Mouse (Mus musculus) neural tube, embryonic 11.5 days (tissue): ENCODE measurements at regions not wholly inside any gene's neighbourhood (a gene's known extent, or its start where the extent isn't known, plus 50 kb on each side); places are given as distances from the start of the nearest gene placed in this dataset.

Experiments
- ATAC-seq: fragments of 200-750 bp; cut with Nextera tagmentation; 2 replicates; pipeline ENCODE4 v1.8.0; 2017; ENCODE audit warnings: moderate number of reproducible peaks, mild to moderate bottlenecking, moderate TSS enrichment, moderate library complexity; ENCODE audit not compliant: insufficient read depth, low FRiP score, low TSS enrichment
- DNase-seq: peaks from one replicate; pipeline ENCODE4 v3.0.0-alpha.2; 2015; ENCODE audit warnings: low spot score
- H3K27ac ChIP-seq: fragments of 300-500 bp; sonication (generic); 2 replicates; pipeline ENCODE4 v1.5.1; 2014; ENCODE audit warnings: low read depth, mild to moderate bottlenecking, low read length
- H3K27me3 ChIP-seq: fragments of 300-500 bp; sonication (generic); 2 replicates; pipeline ENCODE4 v1.6.1; 2014; ENCODE audit warnings: mild to moderate bottlenecking, low read length, mixed read lengths; ENCODE audit not compliant: control insufficient read depth, insufficient read depth
- H3K36me3 ChIP-seq: fragments of 300-500 bp; sonication (generic); 2 replicates; pipeline ENCODE4 v1.6.1; 2014; ENCODE audit warnings: mild to moderate bottlenecking, low read length, moderate library complexity, mixed read lengths; ENCODE audit not compliant: control insufficient read depth, insufficient read depth
- H3K4me1 ChIP-seq: fragments of 300-500 bp; sonication (generic); 2 replicates; pipeline ENCODE4 v1.6.1; 2014; ENCODE audit warnings: low read length, mixed read lengths; ENCODE audit not compliant: control insufficient read depth, insufficient read depth
- H3K4me2 ChIP-seq: fragments of 300-500 bp; sonication (generic); 2 replicates; pipeline ENCODE4 v1.6.1; 2014; ENCODE audit warnings: low read depth, mild to moderate bottlenecking, moderate library complexity
- H3K4me3 ChIP-seq: fragments of 300-500 bp; sonication (generic); 2 replicates; pipeline ENCODE4 v1.5.1; 2014; ENCODE audit warnings: low read depth, low read length
- H3K9ac ChIP-seq: fragments of 300-500 bp; sonication (generic); 2 replicates; pipeline ENCODE4 v1.6.1; 2014; ENCODE audit warnings: mild to moderate bottlenecking, low read length
- H3K9me3 ChIP-seq: fragments of 300-500 bp; sonication (generic); 2 replicates; pipeline ENCODE4 v1.6.1; 2016; ENCODE audit warnings: low read length; ENCODE audit not compliant: control insufficient read depth
- WGBS: fragments of 180-500 bp; shearing (Covaris S2); extraction: QIAGEN DNeasy Blood & Tissue Kit; methylation state at CpG from one replicate; pipeline ENCODE4 v1.1.7; 2014; 5-methylcytosine and 5-hydroxymethylcytosine counted together

DNA sequence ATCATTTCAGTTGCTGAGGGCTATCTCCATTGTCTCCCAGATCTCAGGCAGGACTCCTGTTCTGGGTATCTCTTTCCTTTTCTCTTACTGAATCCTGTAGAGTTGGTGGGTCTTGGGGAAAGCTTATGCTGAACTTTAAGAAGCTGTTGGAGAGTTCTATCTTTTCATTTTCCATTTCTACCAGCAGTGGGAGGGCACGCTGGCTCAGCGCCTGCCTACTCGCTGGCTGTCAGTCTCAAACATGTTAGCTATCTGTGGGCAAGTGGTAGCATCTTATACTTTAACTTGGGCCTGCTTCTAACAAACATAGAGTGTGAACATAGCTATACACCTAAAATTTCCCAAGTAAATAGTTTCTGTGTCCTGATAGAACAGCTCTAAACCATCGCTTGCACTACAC lies 125.2 kb upstream of the Pum3 start:
- WGBS: 96% methylated on average over 4 of the region's 4 CpGs
- H3K4me1 ChIP-seq: no peaks in the 10 kb centered on the region
- no peak overlapping the region for H3K27ac ChIP-seq
- ATAC-seq (no peak), DNase-seq (no peak)
- H3K27me3 ChIP-seq: no peaks in the 10 kb centered on the region
- no peak overlapping the region for H3K4me2 ChIP-seq
- H3K9ac ChIP-seq: no peak overlapping the region
- no peak overlapping the region for H3K4me3 ChIP-seq
- no peaks in the 10 kb centered on the region for H3K9me3 ChIP-seq
- H3K36me3 ChIP-seq: no peaks in the 10 kb centered on the region

DNA sequence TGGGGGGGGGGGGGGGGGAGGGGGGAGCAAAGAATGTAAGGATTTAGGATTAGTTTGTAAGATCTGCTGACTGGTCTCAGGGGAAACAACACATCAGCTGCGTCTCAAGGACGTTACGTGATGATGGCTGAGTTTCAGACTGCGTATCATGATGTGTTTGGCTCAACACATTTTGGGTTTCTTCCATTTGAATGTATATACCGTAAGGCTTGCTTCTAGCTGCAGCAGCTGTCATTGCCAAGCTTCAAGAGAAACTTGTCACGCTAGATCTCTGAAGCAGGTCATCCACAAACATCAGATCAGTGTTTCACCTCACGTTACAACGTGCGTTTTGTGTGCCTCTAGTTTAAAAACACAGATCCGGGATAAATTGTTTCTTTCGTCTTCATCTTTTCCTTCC lies 123.6 kb upstream of the Pum3 start:
- Histone ChIP-seq H3K4me3 (no peak overlapping the region), H3K27ac (no peak overlapping the region), H3K4me2 (no peak overlapping the region), H3K36me3 (no peaks in the 10 kb centered on the region), H3K9ac (no peak overlapping the region), H3K4me1 (no peaks in the 10 kb centered on the region), H3K27me3 (no peaks in the 10 kb centered on the region), H3K9me3 (no peaks in the 10 kb centered on the region)
- WGBS: 85% methylated on average over 11 of the region's 11 CpGs
- ATAC-seq: no peak
- no peak for DNase-seq

DNA sequence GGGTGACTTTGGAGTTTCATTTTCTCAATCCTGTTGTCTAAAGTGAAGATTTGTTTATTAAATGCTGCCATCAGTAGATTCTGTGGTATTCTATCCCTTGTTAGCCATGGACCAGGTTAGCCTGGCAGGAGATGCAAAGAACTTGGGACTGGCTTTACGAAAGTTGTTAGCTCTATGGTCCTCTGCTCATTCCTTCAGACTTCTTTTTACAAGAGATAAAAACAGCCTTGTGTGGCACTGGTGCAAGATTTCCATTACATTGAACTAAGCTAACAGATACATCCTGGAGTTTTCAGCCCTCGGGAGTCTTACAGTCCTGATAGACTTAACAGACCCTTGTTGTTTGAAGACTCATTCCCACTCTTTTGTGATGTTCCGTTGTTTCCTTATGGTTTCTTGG lies 108.1 kb upstream of the Pum3 start:
- Histone ChIP-seq H3K9ac (no peak overlapping the region), H3K4me3 (no peak overlapping the region), H3K36me3 (no peaks in the 10 kb centered on the region), H3K27me3 (no peaks in the 10 kb centered on the region), H3K4me1 (no peaks in the 10 kb centered on the region), H3K4me2 (no peak overlapping the region), H3K9me3 (no peaks in the 10 kb centered on the region), H3K27ac (no peak overlapping the region)
- ATAC-seq: no peak
- 78% methylated on average over 3 of the region's 3 CpGs for WGBS
- DNase-seq: no peak

DNA sequence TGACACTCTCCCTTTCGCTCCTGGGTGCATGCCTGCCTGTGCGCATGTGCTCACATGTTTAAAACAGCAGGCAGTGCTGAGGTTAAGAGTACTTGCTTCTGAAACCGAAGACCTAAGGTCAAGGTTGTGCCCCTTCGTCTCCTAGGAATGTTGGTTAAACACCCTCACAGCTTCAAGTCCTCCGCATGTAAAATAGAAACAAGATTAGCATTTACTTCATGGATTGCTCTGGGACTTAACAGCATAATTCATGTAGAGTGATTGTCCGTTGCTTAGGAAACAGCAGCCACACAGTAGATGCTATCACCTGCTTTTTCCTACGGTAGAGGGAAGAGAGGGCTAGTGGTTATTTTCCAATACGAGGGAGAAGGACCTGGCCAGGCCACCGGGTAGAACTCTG lies 107.4 kb upstream of the Pum3 start:
- Histone ChIP-seq H3K4me2 (no peak overlapping the region), H3K4me3 (no peak overlapping the region), H3K36me3 (no peaks in the 10 kb centered on the region), H3K27me3 (no peaks in the 10 kb centered on the region), H3K9me3 (no peaks in the 10 kb centered on the region), H3K9ac (no peak overlapping the region), H3K27ac (no peak overlapping the region), H3K4me1 (no peaks in the 10 kb centered on the region)
- WGBS: 65% methylated on average over 9 of the region's 9 CpGs
- ATAC-seq (no peak), DNase-seq (no peak)

DNA sequence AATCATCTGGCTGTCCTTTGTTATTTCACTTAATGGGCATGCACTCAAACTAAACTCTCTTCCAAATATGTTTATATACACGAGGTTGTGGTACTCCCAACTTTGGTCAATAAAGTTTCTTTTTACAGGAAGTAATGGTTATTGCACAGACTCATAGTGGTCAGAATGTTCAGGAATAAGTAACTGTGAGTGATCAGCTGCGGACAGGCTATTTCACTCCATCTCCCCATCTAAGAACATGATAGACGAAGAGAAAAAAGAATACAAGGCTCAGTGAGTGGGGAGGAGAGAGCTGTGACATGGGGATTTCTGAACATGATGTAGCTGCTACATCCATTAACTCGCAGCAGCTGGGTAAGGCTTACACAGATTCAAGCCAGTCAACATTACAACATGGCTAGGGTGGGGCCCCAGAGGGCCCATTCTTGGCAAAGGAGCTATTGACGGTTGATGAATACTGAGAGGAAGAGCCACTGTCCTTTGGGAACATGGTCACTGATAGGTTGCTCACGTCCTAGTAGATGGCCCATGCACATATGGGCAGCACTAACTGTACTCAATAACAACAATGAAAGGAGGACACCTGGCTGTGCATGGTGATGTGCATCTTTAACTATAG lies 98.4 kb upstream of the Pum3 start:
- no peak for DNase-seq
- no peak overlapping the region for H3K4me2 ChIP-seq

DNA sequence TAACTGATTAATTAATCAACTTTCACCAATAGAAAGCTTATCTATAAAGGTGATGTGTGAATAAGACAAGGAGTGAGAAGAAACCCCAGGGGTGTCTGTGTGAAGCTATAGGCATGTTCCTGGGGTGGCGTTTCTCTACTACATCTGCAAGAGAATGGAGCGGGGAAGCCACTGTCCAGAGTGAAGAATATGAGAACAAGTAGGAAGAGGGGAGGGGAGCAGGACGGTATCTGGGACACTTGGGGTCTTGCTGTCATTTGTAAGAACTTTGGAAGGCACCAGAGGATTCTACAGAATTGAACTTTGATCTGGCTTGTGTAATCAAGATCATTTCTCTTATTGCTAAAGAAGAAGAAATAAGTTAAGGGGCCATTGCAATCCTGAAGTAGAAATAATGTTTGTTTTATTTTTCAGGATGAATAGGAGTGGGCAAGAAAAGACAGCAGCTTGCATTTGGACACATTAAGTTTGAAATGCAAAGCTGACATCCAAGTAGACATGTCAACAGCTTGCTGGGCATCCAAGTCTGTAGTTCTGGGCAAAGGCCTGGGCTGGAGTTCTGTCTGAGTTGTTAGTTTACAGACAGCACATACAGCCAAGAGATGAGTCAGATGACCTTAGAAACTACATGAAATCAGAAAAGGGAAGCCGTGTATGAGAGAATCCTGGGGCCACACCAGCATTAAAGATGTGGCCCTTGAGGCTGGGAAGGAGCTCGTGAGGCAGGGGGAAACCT lies 89.9 kb upstream of the Pum3 start:
- ATAC-seq: no peak
- no peaks in the 10 kb centered on the region for H3K9me3 ChIP-seq
- 84% methylated on average over 5 of the region's 5 CpGs for whole genome bisulfite sequencing
- H3K9ac ChIP-seq: no peak overlapping the region
- H3K27me3 ChIP-seq: no peaks in the 10 kb centered on the region
- no peak overlapping the region for H3K4me3 ChIP-seq
- DNase-seq: no peak
- no peak overlapping the region for H3K4me2 ChIP-seq
- no peaks in the 10 kb centered on the region for H3K36me3 ChIP-seq
- H3K27ac ChIP-seq: no peak overlapping the region
- H3K4me1 ChIP-seq: no peaks in the 10 kb centered on the region

More for the DNA sequence above, 98.4 kb upstream of the Pum3 start:
- 82% methylated on average over 6 of the region's 6 CpGs for WGBS
- no peak overlapping the region for H3K4me3 ChIP-seq
- no peak overlapping the region for H3K9ac ChIP-seq
- no peaks in the 10 kb centered on the region for H3K27me3 ChIP-seq
- no peaks in the 10 kb centered on the region for H3K4me1 ChIP-seq
- H3K9me3 ChIP-seq: no peaks in the 10 kb centered on the region
- no peak for ATAC-seq
- H3K36me3 ChIP-seq: no peaks in the 10 kb centered on the region
- H3K27ac ChIP-seq: no peak overlapping the region

DNA sequence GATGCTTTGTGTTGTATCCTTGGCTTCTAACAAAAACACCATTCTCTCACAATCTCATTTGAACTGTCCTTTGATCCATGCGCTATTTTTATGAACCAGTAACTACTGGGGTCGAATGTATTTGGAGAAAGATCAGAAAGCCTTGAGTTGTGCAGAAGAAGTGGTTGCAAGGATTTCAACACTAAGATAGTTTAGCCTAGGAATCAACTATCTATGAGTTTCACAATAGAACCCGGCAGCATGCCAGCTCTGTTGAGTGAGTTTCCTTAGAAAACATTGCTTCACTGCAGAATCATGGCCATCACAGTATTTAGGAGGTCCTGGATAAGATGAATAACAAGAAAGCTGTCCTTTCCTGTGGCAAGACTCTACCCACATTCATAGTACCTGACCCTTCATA lies 84.6 kb upstream of the Pum3 start:
- no peak overlapping the region for H3K9ac ChIP-seq
- H3K9me3 ChIP-seq: no peaks in the 10 kb centered on the region
- H3K4me2 ChIP-seq: no peak overlapping the region
- WGBS: 85% methylated on average over 3 of the region's 3 CpGs
- ATAC-seq (no peak), DNase-seq (no peak)
- H3K27ac ChIP-seq: no peak overlapping the region
- no peak overlapping the region for H3K4me3 ChIP-seq
- no peaks in the 10 kb centered on the region for H3K4me1 ChIP-seq
- no peaks in the 10 kb centered on the region for H3K27me3 ChIP-seq
- H3K36me3 ChIP-seq: no peaks in the 10 kb centered on the region

DNA sequence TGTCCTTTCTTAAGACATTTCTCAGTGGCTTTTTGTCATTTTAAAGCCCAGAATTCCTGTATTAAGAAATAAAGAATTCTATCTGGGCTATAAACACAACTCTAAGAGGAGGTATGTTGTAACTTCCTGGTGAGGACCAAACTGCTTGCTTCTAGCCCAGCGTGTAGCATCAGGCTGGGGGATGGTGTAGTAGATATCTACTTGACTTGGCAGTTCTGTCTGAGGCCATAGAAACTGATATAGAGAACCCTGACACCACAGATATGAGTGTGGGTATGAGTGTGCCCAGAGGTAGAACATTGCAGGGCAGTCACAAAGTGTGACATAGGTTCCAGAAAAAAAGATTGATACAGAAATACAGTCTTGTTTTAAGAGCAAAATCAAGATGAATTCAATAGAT lies 83.9 kb upstream of the Pum3 start:
- ATAC-seq (no peak), DNase-seq (no peak)
- Histone ChIP-seq H3K36me3 (no peaks in the 10 kb centered on the region), H3K27me3 (no peaks in the 10 kb centered on the region), H3K4me1 (no peaks in the 10 kb centered on the region), H3K9ac (no peak overlapping the region), H3K27ac (no peak overlapping the region), H3K4me2 (no peak overlapping the region), H3K4me3 (no peak overlapping the region), H3K9me3 (no peaks in the 10 kb centered on the region)
- WGBS: 82% methylated on average over 1 of the region's 1 CpGs

DNA sequence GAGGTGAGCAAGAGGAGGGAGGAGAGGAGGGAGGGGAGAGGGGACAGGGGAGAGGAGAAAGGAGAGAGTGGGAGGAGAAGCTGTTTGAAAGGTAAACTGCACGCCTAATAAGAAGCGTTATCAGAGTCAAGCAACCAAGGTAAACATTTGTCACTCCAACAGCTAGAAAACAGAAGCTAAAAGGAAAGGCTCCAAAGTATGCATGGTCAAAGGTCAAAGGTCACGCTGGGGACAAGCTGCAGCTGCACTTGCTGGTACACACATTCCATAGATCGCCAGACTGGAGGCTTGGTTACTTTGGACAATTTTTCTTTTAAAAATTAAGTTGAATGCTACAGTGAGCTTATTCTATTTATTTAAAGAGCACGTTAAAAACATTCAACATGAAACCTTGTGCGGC lies 81.7 kb upstream of the Pum3 start:
- ATAC-seq (no peak), DNase-seq (peak; percentile 40)
- Histone ChIP-seq H3K27me3 (no peaks in the 10 kb centered on the region), H3K27ac (no peak overlapping the region), H3K4me2 (no peak overlapping the region), H3K9ac (no peak overlapping the region), H3K4me1 (no peaks in the 10 kb centered on the region), H3K36me3 (no peaks in the 10 kb centered on the region), H3K4me3 (no peak overlapping the region), H3K9me3 (no peaks in the 10 kb centered on the region)
- 31% methylated on average over 6 of the region's 6 CpGs for WGBS
